Mouse (Mus musculus) embryo, embryonic 9.5 days (tissue): ENCODE results near the gene Wsb2.
A peak's percentile ranks its signal among the peaks of the same experiment; 100 is the strongest.
"Not testable (repeated sequence)": the region's sequence is repeated elsewhere in the genome, so short reads cannot be mapped to it uniquely, and the experiment has no call there.

Source experiments
- DNase-seq: peaks from one replicate; pipeline ENCODE4 v3.0.0-alpha.2; 2017; ENCODE audit errors: extremely low spot score

Wsb2 gene

GRCm38 (mm10) chr5:117357129-117357477 is at the start of gene Wsb2:
Wsb2 (plus strand) TSS chr5:117357304.
- peak; percentile 82 for DNase-seq

- peak; percentile 45 for DNase-seq
Measured at GRCm38 (mm10) chr5:117307699-117308098, 49.4 kb upstream of the Wsb2 start.

GRCm38 (mm10) chr5:117313420-117313819 is 43.7 kb upstream of the Wsb2 start:
- peak; percentile 49 for DNase-seq

- DNase-seq: no peak
Measured at GRCm38 (mm10) chr5:117313909-117314308, 43.2 kb upstream of the Wsb2 start.

GRCm38 (mm10) chr5:117314587-117315428 is 42.3 kb upstream of the Wsb2 start:
- DNase-seq: peak; percentile 21

GRCm38 (mm10) chr5:117318741-117319629 is 38.1 kb upstream of the Wsb2 start, which contains the start of gene Vsig10:
Vsig10 (plus strand) TSS chr5:117319083.
- peak; percentile 73 for DNase-seq

GRCm38 (mm10) chr5:117323751-117324150 is 33.4 kb upstream of the Wsb2 start:
- DNase-seq: no peak

- no peak for DNase-seq
Measured at GRCm38 (mm10) chr5:117326408-117326807, 30.7 kb upstream of the Wsb2 start.

- DNase-seq: no peak
Measured at GRCm38 (mm10) chr5:117330457-117330856, 26.6 kb upstream of the Wsb2 start.

- no peak for DNase-seq
Measured at GRCm38 (mm10) chr5:117337999-117338398, 19.1 kb upstream of the Wsb2 start.

GRCm38 (mm10) chr5:117338503-117338902 is 18.6 kb upstream of the Wsb2 start:
- DNase-seq: no peak

- no peak for DNase-seq
Measured at GRCm38 (mm10) chr5:117340081-117340480, 17.0 kb upstream of the Wsb2 start.

- no peak for DNase-seq
Measured at GRCm38 (mm10) chr5:117341896-117342295, 15.2 kb upstream of the Wsb2 start.

GRCm38 (mm10) chr5:117344496-117344895 is 12.6 kb upstream of the Wsb2 start:
- not testable (repeated sequence) for DNase-seq

GRCm38 (mm10) chr5:117345432-117345976 is 11.6 kb upstream of the Wsb2 start:
- DNase-seq: no peak

- no peak for DNase-seq
Measured at GRCm38 (mm10) chr5:117346281-117346680, 10.8 kb upstream of the Wsb2 start.

- no peak for DNase-seq
Measured at GRCm38 (mm10) chr5:117347011-117347410, 10.1 kb upstream of the Wsb2 start.

- no peak for DNase-seq
Measured at GRCm38 (mm10) chr5:117347838-117348237, 9.3 kb upstream of the Wsb2 start.

GRCm38 (mm10) chr5:117348279-117348678 is 8.8 kb upstream of the Wsb2 start:
- DNase-seq: peak; percentile 80

GRCm38 (mm10) chr5:117354121-117354520 is 3.0 kb upstream of the Wsb2 start:
- no peak for DNase-seq

GRCm38 (mm10) chr5:117355648-117356303 is 1.3 kb upstream of the Wsb2 start:
- no peak for DNase-seq
